Mouse (Mus musculus) 416B (cell line): ENCODE measurements around the gene Slc6a1.

Experiments
- DNase-seq: peaks from one replicate; pipeline ENCODE4 v3.0.0; 2011; ENCODE audit warnings: low read depth

Gene Slc6a1

DNA sequence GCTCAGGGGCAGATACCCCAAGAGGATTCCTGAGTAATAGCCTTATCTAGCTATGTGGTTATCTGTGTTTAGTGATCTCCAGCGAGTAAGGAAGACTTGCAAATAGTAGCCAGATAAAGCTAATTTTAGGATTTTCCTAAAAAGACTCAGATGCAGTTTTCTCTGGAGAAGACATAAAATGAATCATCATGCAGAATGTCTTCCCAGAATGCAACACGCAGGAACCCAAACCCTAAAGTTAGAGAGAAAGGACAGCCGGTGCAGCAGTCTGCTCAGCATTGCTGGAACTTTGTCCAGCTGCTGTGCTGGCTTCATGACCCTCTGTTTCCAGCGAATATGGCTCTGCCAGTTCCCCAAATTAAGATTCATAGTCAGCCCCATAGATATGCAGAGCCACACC, 72.2 kb downstream of the Slc6a1 start:
- no peak for DNase-seq

DNA sequence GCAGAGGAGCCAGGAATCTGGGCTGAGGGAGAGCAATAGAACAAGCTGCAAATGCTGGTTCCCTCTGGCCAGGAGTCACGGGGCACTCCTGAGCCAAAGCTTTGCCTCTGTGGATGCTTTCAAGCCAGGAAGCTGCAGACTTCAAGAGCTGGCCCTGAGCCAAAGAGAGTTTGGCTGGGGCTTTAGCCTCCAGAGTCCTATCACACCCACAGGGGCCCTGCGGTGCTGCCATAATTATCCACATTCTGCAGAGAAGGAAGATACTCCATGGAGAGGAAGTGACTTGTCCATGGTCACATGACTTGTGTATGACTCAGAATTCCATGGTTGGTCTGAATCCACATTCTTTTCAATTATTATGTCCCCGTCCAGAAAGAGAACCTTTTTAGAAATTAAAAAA, 75.7 kb downstream of the Slc6a1 start:
- peak; percentile 49 for DNase-seq

DNA sequence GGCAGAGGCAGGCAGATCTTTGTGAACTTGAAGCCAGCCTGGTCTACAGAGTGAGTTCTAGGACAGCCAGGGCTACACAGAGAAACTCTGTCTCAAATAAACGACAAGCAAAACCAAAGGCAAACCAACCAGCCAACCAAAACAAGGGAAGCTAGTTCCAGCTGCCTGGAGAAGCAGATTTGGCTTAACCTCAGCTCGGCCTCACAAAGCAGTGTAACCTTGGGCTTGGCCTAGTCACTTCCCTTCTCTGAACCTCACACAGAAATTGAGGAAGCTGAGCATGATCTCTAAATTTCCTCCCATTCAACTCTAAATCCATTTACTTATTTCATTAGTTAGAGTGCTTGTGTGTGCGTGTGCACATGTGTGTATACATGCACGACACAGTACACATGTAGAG, 79.9 kb downstream of the Slc6a1 start:
- peak; percentile 71 for DNase-seq

DNA sequence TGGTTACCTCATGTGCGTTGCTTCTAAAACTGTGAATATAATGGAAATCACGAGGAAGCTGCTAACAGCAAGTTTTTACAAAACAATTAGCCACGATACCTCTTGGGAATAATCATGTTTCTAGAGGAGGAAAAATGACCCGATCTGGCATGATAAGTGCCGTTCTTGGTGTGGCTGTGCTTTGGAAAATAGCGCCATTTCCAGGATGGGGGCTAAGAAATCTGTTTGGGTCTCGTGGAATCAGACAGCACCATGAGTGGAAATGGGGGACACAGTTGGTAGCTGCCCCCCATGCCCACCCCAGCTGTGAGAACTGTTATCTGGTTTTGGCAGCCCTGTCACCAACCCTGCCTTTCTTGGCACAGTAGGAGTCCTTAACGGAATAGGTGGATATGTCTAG, 81.3 kb downstream of the Slc6a1 start:
- no peak for DNase-seq

DNA sequence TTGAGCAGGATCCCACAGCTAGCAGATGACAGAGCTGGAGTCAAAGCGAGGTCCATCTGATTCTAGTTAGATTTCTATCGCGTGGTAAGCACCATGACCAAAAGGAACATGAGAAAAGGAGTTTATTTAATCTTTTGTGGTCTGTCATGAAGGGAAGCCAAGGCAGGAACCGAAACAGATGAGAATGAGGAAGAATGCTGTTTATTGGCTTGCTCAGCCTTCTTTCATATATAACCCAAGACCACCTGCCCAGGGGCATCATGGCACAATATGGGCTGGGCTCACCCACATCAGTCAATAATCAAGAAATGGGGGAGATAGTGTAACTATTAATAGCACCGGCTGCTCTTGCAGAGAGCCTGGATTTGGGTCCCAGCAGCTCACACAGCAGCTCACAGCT, 82.3 kb downstream of the Slc6a1 start:
- no peak for DNase-seq

DNA sequence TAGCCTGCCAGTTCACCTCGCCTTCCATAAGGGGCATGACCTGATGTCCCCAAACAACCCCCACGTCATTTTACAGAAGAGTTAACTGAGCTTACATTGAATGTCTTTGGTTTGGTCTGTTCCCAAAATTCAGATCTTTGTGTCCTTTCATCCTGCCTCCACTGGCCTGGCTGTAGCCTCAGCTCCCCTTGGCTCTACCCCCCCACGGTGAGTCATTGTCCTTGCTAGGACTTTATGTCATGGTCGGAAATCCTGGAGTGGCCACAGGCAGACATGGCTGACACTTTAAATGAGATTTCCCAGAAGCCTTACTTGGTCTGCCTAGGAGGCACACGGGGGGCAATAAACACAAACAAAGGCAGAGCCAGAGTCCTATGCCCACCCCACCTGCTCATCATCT, 83.8 kb downstream of the Slc6a1 start:
- DNase-seq: peak; percentile 40
